Mouse (Mus musculus) small intestine, adult 2 months (tissue): ENCODE results near the gene Gm20388. TPM values are rescaled to one million over a fixed set of nuclear protein-coding genes. Genes with fewer than 3 reads are reported as not detected.

ENCODE experiments used
- H3K27ac ChIP-seq: fragments of 200-500 bp; 2 replicates; pipeline ENCODE4 v1.5.1; 2012; ENCODE audit warnings: low read depth, low read length, control low read depth, inconsistent platforms; ENCODE audit not compliant: insufficient read depth
- H3K27me3 ChIP-seq: fragments of 200-500 bp; 2 replicates; pipeline ENCODE4 v1.6.1; 2012; ENCODE audit warnings: mild to moderate bottlenecking, moderate library complexity, low read length, inconsistent platforms; ENCODE audit not compliant: control insufficient read depth, insufficient read depth
- H3K36me3 ChIP-seq: fragments of 200-500 bp; 2 replicates; pipeline ENCODE4 v1.6.1; 2012; ENCODE audit warnings: mild to moderate bottlenecking, low read length, control low read depth, inconsistent platforms; ENCODE audit not compliant: control insufficient read depth, insufficient read depth
- H3K4me1 ChIP-seq: fragments of 200-500 bp; 2 replicates; pipeline ENCODE4 v1.6.1; 2012; ENCODE audit warnings: low read length, inconsistent platforms, mixed read lengths; ENCODE audit not compliant: control insufficient read depth, insufficient read depth, insufficient read length
- H3K4me3 ChIP-seq: fragments of 200-500 bp; 2 replicates; pipeline ENCODE4 v1.5.1; 2012; ENCODE audit warnings: low read depth, mild to moderate bottlenecking, control low read depth, inconsistent platforms, low read length, moderate library complexity
- CTCF ChIP-seq: fragments of 200-500 bp; IDR thresholded peaks from 2 replicates; pipeline ENCODE4 v1.5.1; 2012; ENCODE audit warnings: low read depth, mild to moderate bottlenecking, control low read depth, inconsistent platforms, low read length, moderate library complexity, mixed read lengths; ENCODE audit not compliant: insufficient replicate concordance, insufficient read length; ENCODE audit errors: extremely low read depth
- POLR2A ChIP-seq: fragments of 200-500 bp; IDR thresholded peaks from 2 replicates; pipeline ENCODE4 v1.6.1; 2012; ENCODE audit warnings: low read depth, mild to moderate bottlenecking, control low read depth, inconsistent platforms, low read length, moderate library complexity
- WGBS: fragments of 180-500 bp; shearing (Covaris S2); methylation state at CpG from one replicate; pipeline ENCODE4 v1.1.7; 2018; 5-methylcytosine and 5-hydroxymethylcytosine counted together
- polyA plus RNA-seq: library from polyadenylated mRNA; depleted of rRNA; stranded (reverse); fragments of >200 nt; gene quantifications from 2 replicates; pipeline ENCODE4 v1.2.3, GENCODE M21; 2012

Gm20388 gene
- polyA plus RNA-seq, 1 experiment = 37.3 TPM

GRCm38 (mm10) chr8:124038121-124038520, 4127.5 kb downstream of the Gm20388 start:
- Histone ChIP-seq H3K4me3 (no peak overlapping the region), H3K27me3 (no peaks in the 10 kb centered on the region), H3K36me3 (peaks cover 46% of the 10 kb centered on the region), H3K27ac (no peak overlapping the region), H3K4me1 (no peaks in the 10 kb centered on the region)
- no peak for TF ChIP-seq POLR2A
- no peak for TF ChIP-seq CTCF
- 80% methylated on average over 7 of the region's 7 CpGs for WGBS

GRCm38 (mm10) chr8:124039351-124039750, 4128.7 kb downstream of the Gm20388 start:
- TF ChIP-seq CTCF (no peak), POLR2A (no peak)
- Histone ChIP-seq H3K27me3 (no peaks in the 10 kb centered on the region), H3K4me1 (no peaks in the 10 kb centered on the region), H3K4me3 (no peak overlapping the region), H3K27ac (no peak overlapping the region), H3K36me3 (peaks cover 49% of the 10 kb centered on the region)
- WGBS = 72% methylated on average over 4 of the region's 4 CpGs

- WGBS = 100% methylated on average over 1 of the region's 1 CpGs
- no peak overlapping the region for H3K27ac ChIP-seq
- peaks cover 48% of the 10 kb centered on the region for H3K36me3 ChIP-seq
- TF ChIP-seq POLR2A = no peak
- peak; percentile 7; the same call in 1 of the 2 replicates for TF ChIP-seq CTCF
- no peak overlapping the region for H3K4me3 ChIP-seq
- H3K4me1 ChIP-seq = no peaks in the 10 kb centered on the region
- no peaks in the 10 kb centered on the region for H3K27me3 ChIP-seq
Observed at GRCm38 (mm10) chr8:124042201-124042600, 4131.6 kb downstream of the Gm20388 start.

DNA sequence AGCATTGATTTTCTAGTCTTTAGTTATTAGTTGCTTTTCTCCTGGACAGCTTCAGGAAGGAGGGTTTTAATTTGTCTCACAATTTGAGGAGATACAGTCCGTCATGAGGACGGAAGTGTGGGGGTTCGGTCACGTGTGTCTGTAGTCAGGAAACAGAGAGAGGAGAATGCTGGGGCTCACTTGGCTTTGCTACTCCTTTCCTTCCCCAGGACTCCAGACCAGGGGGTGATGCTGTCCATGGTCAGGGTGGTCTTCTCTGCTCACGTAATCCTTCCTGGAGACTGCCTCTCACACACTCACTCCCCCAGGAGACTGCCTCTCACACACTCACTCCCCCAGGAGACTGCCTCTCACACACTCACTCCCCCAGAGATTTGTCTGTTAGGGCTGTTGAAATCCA, 4133.8 kb downstream of the Gm20388 start:
- H3K36me3 ChIP-seq = peaks cover 47% of the 10 kb centered on the region
- no peak overlapping the region for H3K4me3 ChIP-seq
- H3K27ac ChIP-seq = no peak overlapping the region
- H3K27me3 ChIP-seq = no peaks in the 10 kb centered on the region
- WGBS = 92% methylated on average over 5 of the region's 5 CpGs
- H3K4me1 ChIP-seq = no peaks in the 10 kb centered on the region
- no peak for TF ChIP-seq CTCF
- TF ChIP-seq POLR2A = no peak

DNA sequence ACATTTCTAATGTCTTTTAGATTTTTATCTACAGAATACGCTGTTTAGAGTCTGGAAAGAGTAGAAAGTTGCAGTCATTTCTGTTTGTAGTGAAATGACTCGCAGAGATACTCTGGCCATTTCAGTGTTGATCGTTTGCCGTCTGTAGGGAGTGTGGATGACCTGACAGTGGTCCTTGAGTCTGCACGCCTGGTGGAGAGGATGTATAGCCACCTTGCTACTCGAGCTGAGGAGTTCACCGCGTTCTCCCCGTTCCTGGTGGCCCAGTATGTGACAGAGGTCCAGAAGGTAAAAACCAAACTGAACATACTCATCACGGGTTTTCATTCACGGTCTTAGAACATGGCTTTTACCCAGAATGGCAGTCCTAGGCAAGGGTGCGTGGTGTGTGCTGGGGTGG, 4134.3 kb downstream of the Gm20388 start:
- Histone ChIP-seq H3K36me3 (peaks cover 46% of the 10 kb centered on the region), H3K4me1 (no peaks in the 10 kb centered on the region), H3K27me3 (no peaks in the 10 kb centered on the region), H3K4me3 (no peak overlapping the region), H3K27ac (no peak overlapping the region)
- TF ChIP-seq POLR2A = no peak
- TF ChIP-seq CTCF = no peak
- WGBS = 92% methylated on average over 12 of the region's 12 CpGs

- Histone ChIP-seq H3K36me3 (peaks cover 48% of the 10 kb centered on the region), H3K27ac (no peak overlapping the region), H3K4me1 (no peaks in the 10 kb centered on the region), H3K27me3 (no peaks in the 10 kb centered on the region), H3K4me3 (no peak overlapping the region)
- no peak for TF ChIP-seq POLR2A
- TF ChIP-seq CTCF = no peak
- WGBS = 77% methylated on average over 8 of the region's 8 CpGs
Observed at GRCm38 (mm10) chr8:124045856-124046255, 4135.2 kb downstream of the Gm20388 start.

DNA sequence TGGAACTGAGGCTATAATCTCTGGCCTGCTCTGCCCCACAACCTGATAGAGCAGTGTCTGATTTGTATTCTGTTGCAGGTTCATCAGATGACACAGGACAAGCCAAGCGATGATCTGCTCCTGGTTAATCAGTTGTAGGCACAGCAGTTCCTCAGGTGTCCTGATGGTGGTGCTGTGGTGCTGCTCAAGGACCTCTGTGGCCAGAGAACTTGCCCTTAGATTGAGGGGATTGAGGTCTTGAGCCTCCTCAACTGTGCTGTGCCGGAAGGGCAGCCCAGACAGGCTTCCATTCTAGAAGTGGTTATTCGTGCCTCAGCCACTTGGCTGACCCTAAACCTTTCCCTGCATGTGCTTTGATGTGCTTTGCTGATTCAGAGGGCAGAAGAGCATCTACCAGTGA, 4141.5 kb downstream of the Gm20388 start:
- 26% methylated on average over 3 of the region's 3 CpGs for WGBS
- no peak overlapping the region for H3K4me3 ChIP-seq
- TF ChIP-seq CTCF = peak; percentile 78
- no peak for TF ChIP-seq POLR2A
- no peaks in the 10 kb centered on the region for H3K27me3 ChIP-seq
- H3K27ac ChIP-seq = no peak overlapping the region
- peaks cover 15% of the 10 kb centered on the region for H3K36me3 ChIP-seq
- no peaks in the 10 kb centered on the region for H3K4me1 ChIP-seq
